Mouse (Mus musculus): ENCODE data around the gene 6430548M08Rik. TPM values are rescaled to one million over a fixed set of nuclear protein-coding genes. Genes with fewer than 3 reads are reported as not detected.
A peak's percentile ranks its signal among the peaks of the same experiment; 100 is the strongest.

Gene 6430548M08Rik
- polyA plus RNA-seq, 1 experiment, result 8.4 TPM

DNA sequence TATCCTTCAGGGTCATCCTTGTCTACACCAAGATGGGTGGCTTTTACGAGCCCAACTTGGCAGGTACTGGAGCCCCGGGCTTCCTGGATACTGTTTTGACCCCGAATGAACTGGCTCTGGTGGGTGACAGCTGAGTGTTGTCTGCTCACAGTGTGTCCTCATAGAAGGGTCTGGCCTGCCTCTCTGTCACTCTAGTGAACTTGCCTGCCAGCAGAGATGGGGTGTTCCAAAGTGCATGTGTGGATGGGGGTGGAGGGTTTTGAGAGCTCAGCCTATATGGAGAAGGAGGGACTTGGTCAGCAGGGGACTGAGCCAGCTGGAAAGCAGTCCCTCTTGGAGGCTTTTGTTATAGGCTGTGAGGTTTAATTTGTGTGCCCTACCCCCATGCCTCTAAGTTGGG, 88.6 kb downstream of the 6430548M08Rik start:
- no peaks in the 10 kb centered on the region for H3K4me1 ChIP-seq (ENCODE audit: control insufficient read depth, insufficient read depth, low read length)
- no peaks in the 10 kb centered on the region for H3K27me3 ChIP-seq (replicated peaks; ENCODE audit: control insufficient read depth, insufficient read depth, low read length)
- no peak for DNase-seq
- TF ChIP-seq POLR2A (IDR thresholded peaks at IDR 0.05; ENCODE audit: low read depth, low read length) (no peak), CTCF (conservative IDR thresholded peaks at IDR 0.05; ENCODE audit: insufficient read depth, insufficient read length, low read depth, low read length) (no peak)
- 68% methylated on average over 3 of the region's 3 CpGs for WGBS
- H3K27ac ChIP-seq (ENCODE audit: insufficient read depth, low read depth, low read length), result no peak overlapping the region
- H3K4me3 ChIP-seq (ENCODE audit: insufficient read depth, low read depth, low read length), result no peak overlapping the region
- no peaks in the 10 kb centered on the region for H3K36me3 ChIP-seq (ENCODE audit: control insufficient read depth, insufficient read depth, low read length)

DNA sequence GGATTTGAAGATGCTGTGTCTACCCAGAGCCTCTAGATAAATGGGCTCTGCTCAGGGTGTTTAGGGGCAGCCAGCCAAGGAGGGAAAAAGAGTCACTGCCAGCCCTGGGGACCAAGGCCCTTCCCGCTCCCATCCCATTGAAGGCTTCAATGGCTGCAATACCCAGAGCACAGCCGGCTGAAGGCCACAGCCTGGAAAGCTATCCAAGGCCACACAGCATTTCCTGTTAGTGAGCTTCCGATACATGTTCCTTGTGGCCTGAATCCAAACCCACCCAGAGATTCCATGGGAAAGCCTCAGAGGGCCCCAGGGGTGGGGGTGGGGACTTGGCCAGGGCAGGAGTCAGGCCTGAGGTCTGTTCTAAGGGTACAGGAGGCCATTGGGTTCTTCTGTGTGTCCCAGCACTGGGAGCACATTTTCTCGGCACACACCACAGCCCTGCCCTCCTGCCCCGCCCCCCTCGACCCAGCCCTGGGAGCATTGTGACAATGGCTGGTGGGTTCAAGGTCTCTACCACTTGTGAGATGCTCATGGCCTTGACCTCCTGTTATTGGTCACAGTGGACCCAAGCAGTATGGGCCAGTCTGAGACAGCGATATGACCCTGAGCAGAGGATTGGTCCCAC, 90.9 kb downstream of the 6430548M08Rik start:
- H3K27me3 ChIP-seq (replicated peaks; ENCODE audit: control insufficient read depth, insufficient read depth, low read length), result no peaks in the 10 kb centered on the region
- peak; percentile 89 for DNase-seq
- TF ChIP-seq CTCF (conservative IDR thresholded peaks at IDR 0.05; ENCODE audit: insufficient read depth, insufficient read length, low read depth, low read length) (no peak), POLR2A (IDR thresholded peaks at IDR 0.05; ENCODE audit: low read depth, low read length) (no peak)
- H3K36me3 ChIP-seq (ENCODE audit: control insufficient read depth, insufficient read depth, low read length), result no peaks in the 10 kb centered on the region
- no peak overlapping the region for H3K4me3 ChIP-seq (ENCODE audit: insufficient read depth, low read depth, low read length)
- 68% methylated on average over 7 of the region's 7 CpGs for WGBS
- no peaks in the 10 kb centered on the region for H3K4me1 ChIP-seq (ENCODE audit: control insufficient read depth, insufficient read depth, low read length)
- H3K27ac ChIP-seq (ENCODE audit: insufficient read depth, low read depth, low read length), result no peak overlapping the region

DNA sequence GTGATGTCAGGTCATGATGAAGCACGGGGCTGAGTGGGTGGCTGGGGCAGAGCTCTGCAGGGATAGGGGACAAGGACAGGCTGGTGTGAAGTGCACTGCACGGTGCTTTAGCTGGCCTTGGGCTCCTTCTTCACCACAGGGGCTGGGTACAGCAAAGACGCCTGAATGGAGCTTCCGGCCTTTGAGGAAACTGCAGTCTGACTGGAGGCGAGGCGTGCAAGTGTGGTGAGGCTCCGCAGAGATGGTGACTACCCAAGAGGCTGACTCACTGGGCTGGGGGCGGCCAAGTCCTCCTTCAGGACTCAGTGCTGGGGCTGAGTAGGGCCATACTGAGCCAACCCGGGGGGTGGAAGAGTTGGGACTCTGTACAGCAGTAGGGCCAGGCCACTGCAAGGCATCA, 92.0 kb downstream of the 6430548M08Rik start:
- Histone ChIP-seq H3K4me3 (ENCODE audit: insufficient read depth, low read depth, low read length) (no peak overlapping the region), H3K27me3 (replicated peaks; ENCODE audit: control insufficient read depth, insufficient read depth, low read length) (no peaks in the 10 kb centered on the region), H3K27ac (ENCODE audit: insufficient read depth, low read depth, low read length) (no peak overlapping the region), H3K4me1 (ENCODE audit: control insufficient read depth, insufficient read depth, low read length) (no peaks in the 10 kb centered on the region), H3K36me3 (ENCODE audit: control insufficient read depth, insufficient read depth, low read length) (no peaks in the 10 kb centered on the region)
- WGBS, result 84% methylated on average over 9 of the region's 9 CpGs
- no peak for DNase-seq
- no peak for TF ChIP-seq CTCF (conservative IDR thresholded peaks at IDR 0.05; ENCODE audit: insufficient read depth, insufficient read length, low read depth, low read length)

- Histone ChIP-seq H3K4me1 (ENCODE audit: control insufficient read depth, insufficient read depth, low read length) (no peaks in the 10 kb centered on the region), H3K27ac (ENCODE audit: insufficient read depth, low read depth, low read length) (no peak overlapping the region), H3K4me3 (ENCODE audit: insufficient read depth, low read depth, low read length) (no peak overlapping the region), H3K27me3 (replicated peaks; ENCODE audit: control insufficient read depth, insufficient read depth, low read length) (no peaks in the 10 kb centered on the region), H3K36me3 (ENCODE audit: control insufficient read depth, insufficient read depth, low read length) (no peaks in the 10 kb centered on the region)
- 88% methylated on average over 8 of the region's 8 CpGs for WGBS
- TF ChIP-seq CTCF (conservative IDR thresholded peaks at IDR 0.05; ENCODE audit: insufficient read depth, insufficient read length, low read depth, low read length), result peak; percentile 28; the same call in 1 of the 2 replicates
- TF ChIP-seq POLR2A (IDR thresholded peaks at IDR 0.05; ENCODE audit: low read depth, low read length), result no peak
- no peak for DNase-seq
These were observed 93.4 kb downstream of the 6430548M08Rik start for GRCm38 (mm10) chr8:120207364-120207763.

DNA sequence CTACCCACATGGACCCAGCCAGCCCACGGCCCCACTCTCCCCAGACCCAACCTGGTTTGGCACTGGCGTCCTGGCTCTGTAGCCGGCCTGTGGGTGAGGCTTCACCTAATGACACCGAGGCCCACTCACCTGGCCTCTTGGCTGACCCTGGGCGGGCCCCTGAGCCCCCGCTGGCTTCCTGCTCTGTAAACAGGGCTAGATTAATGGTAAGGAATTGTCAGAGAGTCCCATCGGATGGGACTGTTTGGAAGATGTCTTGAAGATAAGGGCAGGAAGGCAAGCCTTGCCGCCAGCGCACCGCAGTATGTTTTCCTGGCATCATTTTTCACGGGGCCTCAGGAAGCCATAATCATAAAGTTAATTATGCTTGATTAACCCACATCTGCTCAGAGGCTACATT, 94.2 kb downstream of the 6430548M08Rik start:
- DNase-seq, result no peak
- H3K27ac ChIP-seq (ENCODE audit: insufficient read depth, low read depth, low read length), result no peak overlapping the region
- no peaks in the 10 kb centered on the region for H3K36me3 ChIP-seq (ENCODE audit: control insufficient read depth, insufficient read depth, low read length)
- no peak overlapping the region for H3K4me3 ChIP-seq (ENCODE audit: insufficient read depth, low read depth, low read length)
- WGBS, result 32% methylated on average over 11 of the region's 11 CpGs
- no peaks in the 10 kb centered on the region for H3K27me3 ChIP-seq (replicated peaks; ENCODE audit: control insufficient read depth, insufficient read depth, low read length)
- no peaks in the 10 kb centered on the region for H3K4me1 ChIP-seq (ENCODE audit: control insufficient read depth, insufficient read depth, low read length)
- TF ChIP-seq CTCF (conservative IDR thresholded peaks at IDR 0.05; ENCODE audit: insufficient read depth, insufficient read length, low read depth, low read length) (no peak), POLR2A (IDR thresholded peaks at IDR 0.05; ENCODE audit: low read depth, low read length) (no peak)

DNA sequence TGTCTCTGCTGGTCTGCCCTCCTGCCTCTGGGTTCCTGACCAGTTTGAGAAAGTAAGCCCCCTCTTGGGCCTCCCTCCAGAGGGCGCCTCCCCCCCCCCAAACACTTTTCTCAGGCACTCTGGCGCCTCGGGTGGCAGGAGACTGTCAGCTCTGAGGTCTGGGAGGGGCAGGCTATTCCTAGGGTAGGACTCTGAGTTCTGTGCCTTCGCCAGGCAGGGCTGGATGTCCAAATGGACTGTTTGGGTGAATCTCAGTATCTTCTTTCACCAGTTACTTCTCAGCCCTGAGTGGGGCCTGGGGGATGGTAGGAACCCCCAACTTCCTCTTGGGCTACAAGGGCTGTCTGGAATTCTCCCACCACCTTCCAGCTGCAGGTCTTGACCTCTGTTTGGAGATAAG, 97.4 kb downstream of the 6430548M08Rik start:
- Histone ChIP-seq H3K4me3 (ENCODE audit: insufficient read depth, low read depth, low read length) (no peak overlapping the region), H3K4me1 (ENCODE audit: control insufficient read depth, insufficient read depth, low read length) (no peaks in the 10 kb centered on the region), H3K36me3 (ENCODE audit: control insufficient read depth, insufficient read depth, low read length) (no peaks in the 10 kb centered on the region), H3K27ac (ENCODE audit: insufficient read depth, low read depth, low read length) (no peak overlapping the region), H3K27me3 (replicated peaks; ENCODE audit: control insufficient read depth, insufficient read depth, low read length) (no peaks in the 10 kb centered on the region)
- TF ChIP-seq CTCF (conservative IDR thresholded peaks at IDR 0.05; ENCODE audit: insufficient read depth, insufficient read length, low read depth, low read length), result no peak
- no peak for DNase-seq
- 36% methylated on average over 4 of the region's 4 CpGs for WGBS

GRCm38 (mm10) chr8:120212596-120212995, 98.6 kb downstream of the 6430548M08Rik start:
- Histone ChIP-seq H3K27ac (ENCODE audit: insufficient read depth, low read depth, low read length) (no peak overlapping the region), H3K27me3 (replicated peaks; ENCODE audit: control insufficient read depth, insufficient read depth, low read length) (no peaks in the 10 kb centered on the region), H3K4me1 (ENCODE audit: control insufficient read depth, insufficient read depth, low read length) (no peaks in the 10 kb centered on the region), H3K36me3 (ENCODE audit: control insufficient read depth, insufficient read depth, low read length) (no peaks in the 10 kb centered on the region), H3K4me3 (ENCODE audit: insufficient read depth, low read depth, low read length) (no peak overlapping the region)
- DNase-seq, result no peak
- TF ChIP-seq POLR2A (IDR thresholded peaks at IDR 0.05; ENCODE audit: low read depth, low read length), result no peak
- TF ChIP-seq CTCF (conservative IDR thresholded peaks at IDR 0.05; ENCODE audit: insufficient read depth, insufficient read length, low read depth, low read length), result no peak
- WGBS, result 98% methylated on average over 7 of the region's 7 CpGs
